Mouse (Mus musculus): ENCODE data around the gene Snrnp25.
A peak's percentile ranks its signal among the peaks of the same experiment; 100 is the strongest.
"Not testable (repeated sequence)": the region's sequence is repeated elsewhere in the genome, so short reads cannot be mapped to it uniquely, and the experiment has no call there.

Gene Snrnp25

GRCm38 (mm10) chr11:32194626-32195025 lies 10.6 kb upstream of the Snrnp25 start:
- DNase-seq (ENCODE audit: low read depth, low spot score), result no peak

DNA sequence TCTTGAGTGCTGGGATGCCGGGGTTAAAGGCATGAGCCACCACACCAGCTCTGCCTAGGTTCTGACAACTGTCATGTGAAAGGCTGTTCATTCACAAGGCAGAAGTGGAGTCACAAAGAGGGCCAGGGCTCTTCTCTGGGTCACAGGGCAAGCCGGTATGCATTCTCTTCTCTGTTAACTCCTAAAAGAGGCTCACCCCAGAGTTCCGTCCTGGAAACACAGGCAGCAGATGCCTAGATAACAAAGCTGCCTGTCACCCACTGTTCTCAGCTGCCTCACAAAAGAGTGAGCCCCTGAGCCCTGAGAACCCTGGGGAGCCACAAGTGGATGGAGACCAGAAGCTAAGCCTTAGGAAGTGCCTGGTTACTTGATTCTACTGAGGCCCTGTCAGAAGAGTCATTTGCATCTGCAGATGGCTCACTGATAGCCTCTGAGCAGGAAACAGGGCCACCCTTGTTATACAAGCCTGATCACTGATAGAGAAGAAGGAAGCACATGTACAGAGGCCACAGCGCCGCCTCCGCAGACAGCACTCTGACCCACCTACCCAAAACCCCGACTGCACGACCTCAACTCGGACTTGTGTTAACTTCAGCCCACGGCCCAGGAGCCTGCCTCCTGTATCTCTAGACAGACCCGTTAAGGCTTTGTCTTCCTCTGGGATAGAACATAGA lies 9.2 kb upstream of the Snrnp25 start:
- DNase-seq (ENCODE audit: low read depth, low spot score), result no peak

DNA sequence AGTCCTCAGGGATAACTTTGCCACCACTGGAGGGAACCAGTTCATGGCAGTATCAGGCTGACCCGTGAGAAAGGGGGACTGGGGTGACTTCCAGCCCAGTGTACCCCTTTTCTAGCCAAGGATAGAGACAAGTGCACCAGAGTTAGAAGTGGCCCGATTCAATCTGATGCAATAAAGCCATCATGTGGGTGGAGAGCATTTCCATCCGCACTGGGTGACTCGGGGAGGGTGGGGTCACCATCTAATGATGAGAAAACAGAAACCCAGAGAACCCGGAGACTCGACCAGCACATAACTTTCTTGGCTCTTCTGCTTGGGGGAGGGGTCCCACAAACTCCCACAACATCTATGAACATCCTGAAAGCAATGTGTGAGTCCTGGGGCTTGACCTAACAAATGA lies 8.5 kb upstream of the Snrnp25 start:
- no peak for DNase-seq (ENCODE audit: low read depth, low spot score)

DNA sequence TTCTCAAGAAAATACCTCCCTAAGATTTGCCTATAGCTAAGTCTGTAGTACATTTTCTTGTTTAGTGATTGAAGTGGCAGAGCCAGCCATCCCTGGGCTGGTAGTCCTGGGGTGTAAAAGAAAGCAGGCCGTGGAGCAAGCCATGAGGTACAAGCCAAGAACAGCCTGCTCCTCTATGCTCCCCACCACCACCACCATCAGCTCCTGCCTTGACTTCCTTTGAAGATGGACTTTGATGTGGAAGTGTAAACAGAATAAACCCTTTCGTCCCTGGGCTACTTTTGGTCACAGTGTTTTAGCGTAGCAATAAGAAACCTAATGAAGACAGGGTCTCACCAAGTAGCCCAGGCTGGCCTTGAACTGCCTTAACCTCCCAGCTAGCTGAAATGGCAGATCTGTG lies 7.4 kb upstream of the Snrnp25 start:
- no peak for DNase-seq (ENCODE audit: low read depth, low spot score)

- no peak for DNase-seq (ENCODE audit: low read depth, low spot score)
Observed at GRCm38 (mm10) chr11:32198256-32198955, 6.8 kb upstream of the Snrnp25 start.

GRCm38 (mm10) chr11:32199230-32199629 lies 6.0 kb upstream of the Snrnp25 start:
- DNase-seq (ENCODE audit: low read depth, low spot score), result no peak

GRCm38 (mm10) chr11:32200075-32200601 lies 5.1 kb upstream of the Snrnp25 start, which contains the start of gene Il9r:
Il9r (minus strand) TSS chr11:32200279.
- DNase-seq (ENCODE audit: low read depth, low spot score), result no peak

DNA sequence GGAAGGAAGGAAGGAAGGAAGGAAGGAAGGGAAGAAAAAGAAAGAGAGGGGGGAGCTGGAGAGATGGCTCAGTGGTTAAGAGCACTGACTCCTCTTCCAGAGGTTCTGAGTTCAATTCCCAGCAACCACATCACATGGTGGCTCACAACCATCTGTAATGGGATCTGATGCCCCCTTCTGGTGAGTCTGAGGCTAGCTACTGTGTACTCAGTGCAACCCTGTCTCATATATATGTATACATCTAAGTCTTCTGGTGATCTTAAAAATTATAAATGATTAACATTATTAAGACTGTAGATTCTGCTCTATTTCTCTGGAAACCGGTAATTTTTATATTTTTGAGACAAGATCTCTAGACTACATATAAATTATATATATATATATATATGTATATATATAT lies 4.2 kb upstream of the Snrnp25 start:
- DNase-seq (ENCODE audit: low read depth, low spot score), result not testable (repeated sequence)

DNA sequence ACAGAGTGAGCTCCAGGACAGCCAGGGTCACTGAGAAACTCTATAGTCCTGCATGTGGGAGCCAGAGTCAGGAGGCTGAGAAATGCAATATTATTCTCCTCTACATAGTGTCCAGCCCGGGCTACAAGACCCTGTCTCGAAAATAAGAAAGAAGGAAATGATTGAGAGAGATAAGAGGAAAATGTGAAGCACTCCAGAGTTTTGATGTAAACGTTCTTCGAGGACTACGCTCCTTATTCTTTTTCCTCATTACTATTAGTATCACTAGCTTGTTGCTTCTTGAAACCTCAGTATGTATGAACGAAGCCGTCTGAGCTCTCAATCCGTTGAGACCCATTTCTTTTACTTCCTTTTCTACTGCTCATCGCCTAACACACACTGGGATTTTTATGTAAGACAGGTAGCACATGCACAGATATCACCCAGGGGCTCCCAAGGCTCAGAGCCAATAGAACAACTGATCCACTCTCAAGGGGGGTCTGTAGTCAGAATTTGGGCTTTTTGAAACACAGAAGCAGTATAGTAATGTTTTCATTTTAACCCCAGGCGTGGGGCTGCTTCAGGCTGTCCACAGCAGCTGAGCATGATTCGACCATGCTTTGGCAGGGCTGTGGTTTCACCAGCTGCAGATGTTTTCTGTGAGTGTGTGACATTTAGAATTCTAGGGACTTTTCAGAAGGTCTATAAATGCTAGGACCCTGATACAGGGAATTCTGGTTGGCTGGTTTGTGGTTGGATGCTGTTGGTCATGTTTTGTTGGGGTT lies 3.1 kb upstream of the Snrnp25 start:
- DNase-seq (ENCODE audit: low read depth, low spot score), result no peak

DNA sequence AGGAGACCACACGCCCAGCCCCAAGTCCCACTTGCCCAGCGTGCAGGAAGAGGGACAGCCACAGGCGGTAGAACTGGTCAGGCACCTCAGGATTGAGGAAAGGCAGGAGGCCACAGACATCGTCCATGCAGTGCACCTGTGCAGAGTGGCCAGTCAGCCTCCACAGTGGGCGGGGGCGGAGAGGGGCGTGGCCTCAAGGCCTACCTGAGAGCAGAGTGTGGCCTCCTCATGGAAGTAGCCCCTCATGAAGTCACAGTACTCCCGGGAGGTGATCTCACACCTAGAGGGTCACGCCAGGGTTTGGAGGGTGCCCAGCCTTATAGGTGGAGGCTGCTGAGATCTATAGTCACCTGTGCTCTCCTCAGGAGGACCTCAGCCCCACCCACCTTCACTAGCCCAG lies 5.4 kb downstream of the Snrnp25 start:
- DNase-seq (ENCODE audit: low read depth, low spot score), result no peak

GRCm38 (mm10) chr11:32215372-32216162 lies 10.4 kb downstream of the Snrnp25 start:
- DNase-seq (ENCODE audit: low read depth, low spot score), result no peak

GRCm38 (mm10) chr11:32216851-32217250 lies 11.6 kb downstream of the Snrnp25 start:
- peak; percentile 70 for DNase-seq (ENCODE audit: low read depth, low spot score)

DNA sequence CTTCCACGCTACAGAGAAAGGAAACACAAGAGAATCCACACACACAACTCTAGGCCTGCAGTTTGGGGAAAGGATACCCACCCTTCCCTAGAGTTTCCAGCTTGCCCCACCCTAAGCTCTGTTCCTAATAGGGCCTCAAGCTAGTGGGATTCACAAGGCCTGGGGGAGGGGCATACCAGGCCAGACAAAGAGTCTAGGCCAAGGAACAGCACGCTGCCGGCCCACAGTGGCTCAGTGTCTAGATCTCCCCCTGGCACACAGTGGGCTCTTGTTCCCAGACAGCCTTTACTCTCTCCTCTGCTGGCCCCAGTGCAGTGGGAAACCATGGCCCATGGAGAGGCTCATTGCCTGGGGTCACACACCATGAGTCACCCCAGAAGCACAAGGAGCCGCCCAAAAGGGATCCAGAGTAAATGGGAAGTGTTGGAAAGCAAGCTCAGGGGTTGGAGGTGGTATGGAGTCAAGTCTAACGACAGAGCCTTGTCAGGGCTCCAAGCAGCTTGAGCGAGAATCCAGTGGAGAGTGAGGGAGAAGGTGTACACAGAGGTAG lies 13.4 kb downstream of the Snrnp25 start:
- DNase-seq (ENCODE audit: low read depth, low spot score), result no peak

DNA sequence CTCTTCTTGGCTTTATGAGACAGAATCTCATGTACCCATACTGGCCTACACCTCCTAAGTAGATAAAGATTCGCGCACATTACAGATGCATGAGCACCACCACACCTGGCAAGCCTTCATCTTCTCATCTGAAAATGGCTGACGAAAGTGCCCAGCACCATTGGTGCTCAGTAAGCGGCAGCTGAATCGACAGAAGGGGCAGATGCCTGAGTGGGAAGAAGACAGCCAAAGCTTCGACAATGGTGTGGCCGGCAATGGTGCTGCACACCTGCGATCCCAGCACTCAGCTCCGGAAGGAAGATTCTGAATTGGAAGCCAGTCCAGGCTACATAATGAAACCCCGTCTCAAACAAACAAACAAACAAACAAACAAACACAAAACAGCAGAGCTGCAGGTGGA lies 14.1 kb downstream of the Snrnp25 start:
- no peak for DNase-seq (ENCODE audit: low read depth, low spot score)

GRCm38 (mm10) chr11:32220607-32221224 lies 15.5 kb downstream of the Snrnp25 start:
- no peak for DNase-seq (ENCODE audit: low read depth, low spot score)

GRCm38 (mm10) chr11:32221225-32221950 lies 16.2 kb downstream of the Snrnp25 start:
- DNase-seq (ENCODE audit: low read depth, low spot score), result no peak

- no peak for DNase-seq (ENCODE audit: low read depth, low spot score)
Observed at GRCm38 (mm10) chr11:32221951-32222409, 16.8 kb downstream of the Snrnp25 start, which contains the start of gene Rhbdf1. Rhbdf1 (minus strand) TSS chr11:32222300.

DNA sequence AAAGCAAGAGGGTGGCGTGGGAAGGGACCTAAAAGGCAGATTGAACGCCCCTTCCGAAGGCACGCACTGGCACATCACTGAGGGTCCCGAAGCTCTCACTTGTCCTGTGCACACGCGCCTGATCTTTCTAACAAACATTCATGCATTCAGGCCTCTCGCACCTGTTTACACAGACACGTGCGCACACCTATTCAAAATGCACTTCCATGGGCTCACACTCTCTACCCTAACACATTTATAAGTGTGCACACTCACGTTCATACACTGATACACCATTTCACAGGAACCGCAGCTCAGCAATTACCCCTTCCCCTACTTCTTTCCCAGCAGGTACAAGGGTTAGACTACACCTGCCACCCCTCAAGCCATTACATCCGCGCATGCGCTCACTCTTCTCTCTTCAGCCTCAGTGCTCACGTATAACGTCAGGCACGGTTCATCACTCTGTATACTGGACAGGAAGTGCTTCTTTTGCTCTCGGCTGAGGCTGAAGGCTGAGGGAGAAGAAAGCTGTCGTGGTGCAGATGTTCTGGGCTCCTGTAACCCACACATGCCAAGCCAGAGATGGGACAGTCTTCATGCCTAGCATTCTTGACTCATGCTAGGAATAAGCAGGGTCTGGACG lies 17.5 kb downstream of the Snrnp25 start:
- no peak for DNase-seq (ENCODE audit: low read depth, low spot score)

DNA sequence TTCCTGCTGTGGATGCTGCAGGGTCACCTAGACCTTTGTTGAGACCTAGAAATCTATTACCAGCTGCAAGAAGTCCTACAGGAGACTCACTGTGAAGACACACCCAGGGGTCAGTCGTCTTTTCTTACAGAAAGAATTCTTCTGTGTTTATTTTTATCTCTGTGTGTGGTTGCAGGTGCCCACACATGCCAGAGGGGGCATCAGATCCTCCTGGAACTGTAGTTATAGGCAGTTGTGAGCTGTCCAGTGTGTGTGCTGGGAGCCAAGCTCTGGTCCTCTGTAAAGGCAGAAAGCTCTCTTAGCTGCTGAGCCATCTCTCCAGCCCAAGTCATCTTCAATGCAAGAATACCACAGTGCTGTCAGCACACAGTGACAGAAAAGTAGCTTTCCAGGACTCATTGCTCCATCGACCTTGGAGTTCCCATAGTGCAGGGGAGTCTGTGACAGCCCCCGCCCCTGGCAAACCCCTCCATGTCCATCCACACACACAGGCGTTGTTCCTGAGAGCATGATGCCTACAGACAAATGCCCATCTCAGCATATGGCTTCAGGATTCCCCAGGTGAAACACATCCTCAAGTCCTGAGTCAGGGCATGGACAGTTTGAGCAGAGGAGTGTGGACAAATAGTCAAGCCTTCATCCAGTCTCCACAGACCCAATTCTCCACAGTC lies 18.2 kb downstream of the Snrnp25 start:
- no peak for DNase-seq (ENCODE audit: low read depth, low spot score)
